Mouse (Mus musculus) liver, embryonic 12.5 days (tissue): ENCODE data around the gene Bbs4. TPM values are rescaled to one million over a fixed set of nuclear protein-coding genes. Genes with fewer than 3 reads are reported as not detected.

ENCODE experiments used
- ATAC-seq: fragments of 200-750 bp; cut with Nextera tagmentation; 2 replicates; pipeline ENCODE4 v1.8.0; 2017; ENCODE audit warnings: moderate number of reproducible peaks, mild to moderate bottlenecking, moderate library complexity
- H3K27ac ChIP-seq: fragments of 300-500 bp; sonication (generic); 2 replicates; pipeline ENCODE4 v1.5.1; 2016; ENCODE audit warnings: mild to moderate bottlenecking
- H3K27me3 ChIP-seq: fragments of 300-500 bp; sonication (generic); replicated peaks from 2 replicates; pipeline ENCODE4 v1.6.1; 2016; ENCODE audit warnings: mild to moderate bottlenecking, moderate library complexity
- H3K36me3 ChIP-seq: fragments of 300-500 bp; sonication (generic); 2 replicates; pipeline ENCODE4 v1.6.1; 2016; ENCODE audit warnings: mild to moderate bottlenecking, moderate library complexity
- H3K4me1 ChIP-seq: fragments of 300-500 bp; sonication (generic); 2 replicates; pipeline ENCODE4 v1.6.1; 2016
- H3K4me2 ChIP-seq: fragments of 300-500 bp; sonication (generic); 2 replicates; pipeline ENCODE4 v1.6.1; 2016; ENCODE audit warnings: mild to moderate bottlenecking, moderate library complexity
- H3K4me3 ChIP-seq: fragments of 300-500 bp; sonication (generic); 2 replicates; pipeline ENCODE4 v1.5.1; 2016; ENCODE audit warnings: mild to moderate bottlenecking, moderate library complexity
- H3K9ac ChIP-seq: fragments of 300-500 bp; sonication (generic); 2 replicates; pipeline ENCODE4 v1.6.1; 2016; ENCODE audit warnings: mild to moderate bottlenecking, moderate library complexity
- H3K9me3 ChIP-seq: fragments of 300-500 bp; sonication (generic); replicated peaks from 2 replicates; pipeline ENCODE4 v1.6.1; 2016; ENCODE audit warnings: mild to moderate bottlenecking, moderate library complexity
- WGBS: fragments of 180-500 bp; shearing (Covaris S2); methylation state at CpG from one replicate; pipeline ENCODE4 v1.1.7; 2016; ENCODE audit not compliant: insufficient replicate concordance; 5-methylcytosine and 5-hydroxymethylcytosine counted together
- polyA plus RNA-seq: library from polyadenylated mRNA; unstranded; fragments of >200 nt; fragmentation: Nextera tagmentation; extraction: Ambion mirVana; gene quantifications from 2 replicates; pipeline ENCODE4 v1.2.1, GENCODE M21; 2016

Gene Bbs4
- polyA plus RNA-seq, 1 experiment from 2014 or later: 2.8 TPM

GRCm38 (mm10) chr9:59339107-59339506 lies 14.2 kb downstream of the Bbs4 start:
- peaks cover 11% of the 10 kb centered on the region for H3K36me3 ChIP-seq
- peaks cover 13% of the 10 kb centered on the region for H3K4me1 ChIP-seq
- no peak overlapping the region for H3K9ac ChIP-seq
- H3K4me3 ChIP-seq: no peak overlapping the region
- 81% methylated on average over 5 of the region's 5 CpGs for WGBS
- ATAC-seq: no peak
- no peaks in the 10 kb centered on the region for H3K27me3 ChIP-seq
- H3K4me2 ChIP-seq: no peak overlapping the region
- H3K9me3 ChIP-seq: no peaks in the 10 kb centered on the region
- no peak overlapping the region for H3K27ac ChIP-seq

DNA sequence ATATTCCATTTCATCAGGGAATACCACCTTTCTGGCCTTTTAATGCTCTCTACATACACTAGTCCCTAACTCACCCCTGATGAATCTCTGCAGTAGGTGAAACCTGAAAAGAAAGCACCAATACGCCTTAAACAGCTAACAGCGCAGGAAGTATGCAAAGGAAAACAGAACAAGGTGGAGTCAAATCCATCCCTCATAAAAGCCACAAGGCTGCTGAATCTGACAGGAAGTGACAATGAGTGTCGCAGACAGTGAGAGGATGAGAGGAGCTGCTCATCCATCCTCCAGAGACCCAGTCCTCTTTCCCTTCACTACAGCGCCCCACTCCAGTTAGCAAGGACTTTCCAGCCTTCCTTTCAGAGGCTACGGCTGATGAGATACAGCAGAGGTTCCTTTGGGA lies 14.9 kb downstream of the Bbs4 start:
- WGBS: 78% methylated on average over 5 of the region's 5 CpGs
- H3K27me3 ChIP-seq: no peaks in the 10 kb centered on the region
- peaks cover 11% of the 10 kb centered on the region for H3K36me3 ChIP-seq
- peaks cover 13% of the 10 kb centered on the region for H3K4me1 ChIP-seq
- no peaks in the 10 kb centered on the region for H3K9me3 ChIP-seq
- no peak overlapping the region for H3K4me2 ChIP-seq
- no peak for ATAC-seq
- H3K4me3 ChIP-seq: no peak overlapping the region
- no peak overlapping the region for H3K27ac ChIP-seq
- H3K9ac ChIP-seq: no peak overlapping the region

- no peak overlapping the region for H3K4me3 ChIP-seq
- no peak overlapping the region for H3K9ac ChIP-seq
- ATAC-seq: no peak
- H3K27me3 ChIP-seq: no peaks in the 10 kb centered on the region
- no peak overlapping the region for H3K4me2 ChIP-seq
- H3K36me3 ChIP-seq: peaks cover 13% of the 10 kb centered on the region
- no peaks in the 10 kb centered on the region for H3K9me3 ChIP-seq
- WGBS: 85% methylated on average over 5 of the region's 5 CpGs
- H3K4me1 ChIP-seq: peaks cover 13% of the 10 kb centered on the region
- no peak overlapping the region for H3K27ac ChIP-seq
These were observed 15.4 kb downstream of the Bbs4 start for GRCm38 (mm10) chr9:59337889-59338288.

- Histone ChIP-seq H3K4me1 (peaks cover 13% of the 10 kb centered on the region), H3K4me2 (no peak overlapping the region), H3K27ac (peak overlapping the region; percentile 22; the same call in 1 of the 2 replicates), H3K36me3 (peaks cover 5% of the 10 kb centered on the region), H3K27me3 (no peaks in the 10 kb centered on the region), H3K9me3 (no peaks in the 10 kb centered on the region), H3K4me3 (no peak overlapping the region), H3K9ac (no peak overlapping the region)
- ATAC-seq: peak; percentile 68; the same call in 1 of the 2 replicates
- WGBS: 54% methylated on average over 3 of the region's 3 CpGs
These were observed 16.8 kb downstream of the Bbs4 start for GRCm38 (mm10) chr9:59336539-59336938.

DNA sequence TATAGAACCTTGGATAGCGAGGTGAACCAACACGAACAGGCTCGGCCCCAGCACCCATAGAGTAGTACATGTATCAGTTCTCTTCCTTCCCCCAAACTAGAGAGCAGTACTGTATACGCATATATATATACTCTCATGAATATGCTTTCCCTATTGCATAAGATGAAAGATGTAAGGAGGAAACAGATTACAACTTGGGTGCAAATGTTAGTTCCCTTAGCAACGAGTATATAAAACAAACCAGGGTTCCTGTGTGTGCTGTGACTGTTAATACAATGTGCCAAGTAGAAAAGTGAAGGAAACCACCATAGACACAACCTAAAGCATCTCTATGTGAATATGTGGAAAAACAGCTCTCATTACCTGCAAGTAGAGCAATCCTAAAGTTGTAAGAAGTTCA lies 23.3 kb downstream of the Bbs4 start:
- H3K4me3 ChIP-seq: no peak overlapping the region
- H3K9ac ChIP-seq: no peak overlapping the region
- H3K4me2 ChIP-seq: no peak overlapping the region
- no peaks in the 10 kb centered on the region for H3K27me3 ChIP-seq
- no peak overlapping the region for H3K27ac ChIP-seq
- H3K36me3 ChIP-seq: peaks cover 7% of the 10 kb centered on the region; the same call in 1 of the 2 replicates
- 87% methylated on average over 5 of the region's 5 CpGs for WGBS
- ATAC-seq: no peak
- H3K4me1 ChIP-seq: peaks cover 2% of the 10 kb centered on the region
- no peaks in the 10 kb centered on the region for H3K9me3 ChIP-seq

DNA sequence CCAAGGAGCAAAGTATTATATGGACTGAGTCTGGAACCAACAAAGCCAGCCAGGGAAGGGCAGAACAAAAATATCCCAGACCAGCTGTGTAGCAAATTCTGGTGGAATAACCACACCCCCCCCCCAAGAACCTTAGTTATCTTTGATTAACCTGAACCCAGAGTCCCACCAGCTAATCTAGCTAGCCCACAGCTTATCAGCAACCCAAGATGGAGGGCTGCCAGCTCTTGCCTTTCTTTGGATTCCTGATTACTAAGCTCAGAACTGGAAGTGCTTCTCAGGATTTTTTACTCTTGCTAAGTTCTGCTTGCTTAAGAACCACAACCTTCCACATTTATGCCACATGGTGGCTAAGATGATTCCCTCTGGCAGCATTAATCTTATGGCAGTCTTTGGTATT lies 29.0 kb downstream of the Bbs4 start:
- Histone ChIP-seq H3K4me1 (peaks cover 19% of the 10 kb centered on the region), H3K9ac (no peak overlapping the region), H3K4me3 (no peak overlapping the region), H3K9me3 (no peaks in the 10 kb centered on the region), H3K36me3 (peaks cover 36% of the 10 kb centered on the region), H3K4me2 (peak overlapping the region; percentile 19; the same call in 1 of the 2 replicates), H3K27me3 (no peaks in the 10 kb centered on the region), H3K27ac (no peak overlapping the region)
- ATAC-seq: peak; percentile 80

DNA sequence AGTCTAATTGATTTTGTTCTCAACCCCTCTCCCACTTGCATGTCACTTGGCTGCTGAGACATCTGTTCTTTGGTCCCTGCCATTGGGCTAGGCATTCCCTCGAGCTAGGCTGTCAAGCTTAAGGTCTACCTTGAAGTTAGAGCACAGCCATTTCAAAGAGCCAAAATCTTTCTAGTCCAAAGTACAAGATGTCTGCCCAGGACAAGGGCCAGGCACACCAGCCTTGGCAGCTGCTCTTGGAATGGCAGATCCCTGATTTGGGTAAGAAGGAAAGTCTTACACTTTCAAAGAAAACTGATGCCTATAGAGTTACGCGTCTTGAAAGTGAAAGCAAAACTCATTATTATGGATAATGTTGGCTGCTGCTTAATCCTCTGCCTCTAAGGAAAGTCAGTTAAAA lies 37.1 kb downstream of the Bbs4 start:
- Histone ChIP-seq H3K9ac (no peak overlapping the region), H3K9me3 (no peaks in the 10 kb centered on the region), H3K36me3 (peaks cover 66% of the 10 kb centered on the region), H3K4me2 (no peak overlapping the region), H3K27me3 (no peaks in the 10 kb centered on the region), H3K4me1 (no peaks in the 10 kb centered on the region), H3K4me3 (no peak overlapping the region), H3K27ac (no peak overlapping the region)
- ATAC-seq: no peak
- 88% methylated on average over 3 of the region's 3 CpGs for WGBS

- no peaks in the 10 kb centered on the region for H3K9me3 ChIP-seq
- no peak for ATAC-seq
- H3K9ac ChIP-seq: no peak overlapping the region
- peaks cover 92% of the 10 kb centered on the region for H3K36me3 ChIP-seq
- no peaks in the 10 kb centered on the region for H3K4me1 ChIP-seq
- no peak overlapping the region for H3K4me3 ChIP-seq
- no peak overlapping the region for H3K27ac ChIP-seq
- no peaks in the 10 kb centered on the region for H3K27me3 ChIP-seq
- WGBS: 86% methylated on average over 3 of the region's 3 CpGs
- no peak overlapping the region for H3K4me2 ChIP-seq
These were observed 42.0 kb downstream of the Bbs4 start for GRCm38 (mm10) chr9:59311284-59311670.

DNA sequence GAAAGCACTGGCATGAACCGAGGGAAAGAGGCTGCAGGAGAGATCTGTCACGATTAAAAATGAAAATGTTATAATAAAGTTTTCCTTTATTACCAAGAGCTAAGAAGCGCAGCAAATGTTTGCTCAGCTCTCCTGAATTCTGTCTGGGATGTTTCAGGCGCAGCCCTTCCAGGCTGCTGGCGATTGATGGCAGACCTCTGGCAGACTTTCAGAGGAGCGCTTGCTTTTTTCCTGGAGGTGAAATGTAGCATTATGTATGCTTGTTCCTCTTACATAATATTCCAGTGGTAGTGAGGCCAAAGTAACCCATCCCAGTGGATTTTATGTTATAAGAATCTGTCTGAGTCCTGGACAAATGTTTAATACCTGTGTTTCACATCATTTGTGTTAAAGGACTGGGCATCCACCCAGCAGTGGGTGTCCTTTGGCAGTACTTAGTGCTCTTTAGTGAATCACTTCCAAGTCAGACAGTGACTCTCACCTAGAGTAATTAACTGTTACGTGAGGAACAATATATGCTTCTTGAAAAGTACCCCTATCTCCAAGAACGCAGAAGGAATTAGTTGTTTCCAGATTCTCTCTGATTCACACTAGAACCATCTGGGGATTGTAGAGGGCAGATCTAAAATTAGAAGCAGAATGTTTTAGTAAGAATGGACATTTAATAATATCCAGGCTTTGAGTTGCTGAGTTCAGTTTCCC lies 42.6 kb downstream of the Bbs4 start:
- 78% methylated on average over 8 of the region's 8 CpGs for WGBS
- H3K9me3 ChIP-seq: no peaks in the 10 kb centered on the region
- H3K27ac ChIP-seq: no peak overlapping the region
- H3K36me3 ChIP-seq: peaks cover 93% of the 10 kb centered on the region
- no peak overlapping the region for H3K9ac ChIP-seq
- no peaks in the 10 kb centered on the region for H3K4me1 ChIP-seq
- no peak overlapping the region for H3K4me3 ChIP-seq
- H3K4me2 ChIP-seq: no peak overlapping the region
- no peaks in the 10 kb centered on the region for H3K27me3 ChIP-seq
- no peak for ATAC-seq

GRCm38 (mm10) chr9:59307890-59308289 lies 45.4 kb downstream of the Bbs4 start:
- no peak overlapping the region for H3K4me2 ChIP-seq
- no peak for ATAC-seq
- H3K36me3 ChIP-seq: peaks cover 90% of the 10 kb centered on the region
- WGBS: 49% methylated on average over 2 of the region's 2 CpGs
- H3K4me1 ChIP-seq: peaks cover 3% of the 10 kb centered on the region
- no peaks in the 10 kb centered on the region for H3K27me3 ChIP-seq
- H3K9ac ChIP-seq: no peak overlapping the region
- no peaks in the 10 kb centered on the region for H3K9me3 ChIP-seq
- no peak overlapping the region for H3K27ac ChIP-seq
- no peak overlapping the region for H3K4me3 ChIP-seq

DNA sequence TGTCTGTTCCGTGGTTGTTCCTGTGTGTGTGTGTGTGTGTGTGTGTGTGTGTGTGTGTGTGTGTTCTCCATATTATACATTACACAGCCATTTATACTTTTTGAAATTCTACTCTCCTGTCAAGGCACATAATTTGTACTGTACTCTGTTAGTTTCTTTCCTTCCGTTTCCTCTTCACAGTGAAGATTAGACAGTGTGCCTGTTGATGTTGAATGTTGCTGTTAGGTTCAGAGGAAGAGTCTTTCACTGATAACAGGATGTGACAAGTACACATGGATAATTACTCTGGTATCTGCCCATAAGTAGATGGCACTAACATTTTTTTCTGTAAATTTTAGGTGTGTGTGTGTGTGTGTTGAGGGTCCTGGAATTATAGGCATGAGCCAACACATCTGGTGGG lies 56.9 kb downstream of the Bbs4 start:
- Histone ChIP-seq H3K27me3 (no peaks in the 10 kb centered on the region), H3K36me3 (peaks cover 39% of the 10 kb centered on the region), H3K4me2 (no peak overlapping the region; the same call in 1 of the 2 replicates), H3K4me1 (peaks cover 46% of the 10 kb centered on the region), H3K27ac (0 out of 2 replicates have a peak overlapping the region, but pooled peaks have one; percentile 12), H3K9me3 (no peaks in the 10 kb centered on the region), H3K4me3 (no peak overlapping the region), H3K9ac (peak overlapping the region; percentile 10; the same call in 1 of the 2 replicates)
- WGBS: 58% methylated on average over 2 of the region's 2 CpGs
- ATAC-seq: no peak

- Histone ChIP-seq H3K4me3 (peak overlapping the region; percentile 79), H3K9me3 (no peaks in the 10 kb centered on the region), H3K27ac (no peak overlapping the region), H3K36me3 (peaks cover 3% of the 10 kb centered on the region), H3K27me3 (no peaks in the 10 kb centered on the region), H3K4me2 (peak overlapping the region; percentile 89), H3K9ac (peak overlapping the region; percentile 88), H3K4me1 (peaks cover 81% of the 10 kb centered on the region)
- no peak for ATAC-seq
- 14% methylated on average over 3 of the region's 3 CpGs for WGBS
These were observed 60.8 kb downstream of the Bbs4 start for GRCm38 (mm10) chr9:59292493-59292875.
